Mouse (Mus musculus) testis, adult 2 months (tissue): ENCODE data around the gene Gm10024.

Experiments
- CTCF ChIP-seq: fragments of 200-500 bp; IDR thresholded peaks from 2 replicates; pipeline ENCODE4 v1.5.1; 2012; ENCODE audit warnings: low read depth, mild to moderate bottlenecking, inconsistent platforms, low read length, moderate library complexity; ENCODE audit not compliant: control insufficient read depth, insufficient read depth, insufficient replicate concordance
- POLR2A ChIP-seq: fragments of 200-500 bp; IDR thresholded peaks from 2 replicates; pipeline ENCODE4 v1.6.1; 2012; ENCODE audit warnings: low read depth, mild to moderate bottlenecking, inconsistent platforms, low read length, moderate library complexity; ENCODE audit not compliant: control insufficient read depth

DNA sequence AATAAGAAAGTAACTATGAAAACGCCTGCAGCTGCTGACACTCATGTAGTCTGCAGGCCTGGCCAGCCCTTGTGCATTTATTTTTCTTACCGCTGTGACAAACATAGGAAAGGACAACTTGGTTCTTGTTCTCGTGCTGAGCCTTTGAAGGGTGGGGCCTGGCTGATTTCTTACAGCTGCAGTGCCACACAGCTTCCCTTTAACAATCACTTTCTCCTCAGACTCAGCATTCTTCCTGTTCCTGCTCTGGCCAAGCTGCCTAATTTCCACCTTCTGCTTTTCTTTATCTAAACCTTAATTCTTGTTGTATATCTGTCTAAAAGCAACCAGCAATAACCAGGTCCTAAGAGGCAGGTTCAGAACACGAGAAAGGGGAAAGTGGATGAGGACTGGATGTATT, 2.5 kb downstream of the Gm10024 start:
- TF ChIP-seq CTCF = no peak
- TF ChIP-seq POLR2A = no peak
